Mouse (Mus musculus): ENCODE results near the gene Sos1. TPM values are rescaled to one million over a fixed set of nuclear protein-coding genes. Genes with fewer than 3 reads are reported as not detected.
A peak's percentile ranks its signal among the peaks of the same experiment; 100 is the strongest.
"Not testable (repeated sequence)": the region's sequence is repeated elsewhere in the genome, so short reads cannot be mapped to it uniquely, and the experiment has no call there.

The Sos1 gene
- total and polyA plus RNA-seq, 3 experiments = 3.0 to 54.4 (median 9.1) TPM

DNA sequence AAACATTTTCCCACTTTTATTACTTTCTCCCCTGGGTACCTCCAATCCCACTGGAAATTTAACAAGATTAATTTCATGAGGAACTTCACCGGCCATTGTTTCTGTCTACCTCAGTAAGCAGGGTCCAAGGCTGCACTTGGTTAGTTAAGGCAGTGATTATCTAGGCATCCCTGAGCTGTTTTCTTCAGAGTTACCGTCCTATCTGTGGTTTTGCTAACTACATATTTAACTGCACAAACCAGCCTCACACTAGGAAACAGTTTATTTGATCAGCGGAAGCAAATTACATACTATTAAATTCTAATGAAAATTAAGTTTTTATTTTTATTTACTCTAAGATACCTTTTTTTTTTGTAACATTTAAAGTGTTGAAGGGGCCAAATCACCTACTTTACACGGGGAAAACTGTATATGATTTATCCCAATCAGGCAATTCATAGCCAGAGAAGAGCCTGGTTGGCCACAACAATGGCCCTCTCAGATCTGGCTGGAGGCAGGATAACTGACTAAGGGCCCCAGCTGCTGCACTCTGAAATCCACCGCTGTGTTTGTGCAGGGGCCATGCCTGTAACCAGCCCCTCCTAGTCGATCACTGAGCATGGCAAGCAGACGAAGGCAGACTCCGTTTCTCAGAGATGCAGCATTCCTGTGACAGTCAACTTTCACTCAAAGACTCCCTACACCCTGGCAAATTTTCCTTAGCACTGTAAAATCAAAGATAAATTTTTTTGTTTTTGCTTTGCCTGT, 9.0 kb downstream of the Sos1 start:
- no peak for ATAC-seq (ENCODE audit: extremely low read depth, insufficient number of reproducible peaks, low FRiP score, poor library complexity, severe bottlenecking)
- H3K4me1 ChIP-seq (ENCODE audit: insufficient read depth, low read depth, low read length) = peaks cover 20% of the 10 kb centered on the region
- no peaks in the 10 kb centered on the region for H3K27me3 ChIP-seq (ENCODE audit: insufficient read depth, low read length)
- no peaks in the 10 kb centered on the region for H3K9me3 ChIP-seq (replicated peaks)
- H3K4me3 ChIP-seq (ENCODE audit: low read depth, low read length) = no peak overlapping the region
- DNase-seq (ENCODE audit: low spot score) = no peak
- no peak for TF ChIP-seq POLR2AphosphoS5 (IDR thresholded peaks at IDR 0.05; ENCODE audit: insufficient replicate concordance, low read depth, low read length)
- TF ChIP-seq CTCF (IDR thresholded peaks at IDR 0.05; ENCODE audit: low read depth, low read length) = no peak
- H3K36me3 ChIP-seq (replicated peaks) = peaks cover 34% of the 10 kb centered on the region

DNA sequence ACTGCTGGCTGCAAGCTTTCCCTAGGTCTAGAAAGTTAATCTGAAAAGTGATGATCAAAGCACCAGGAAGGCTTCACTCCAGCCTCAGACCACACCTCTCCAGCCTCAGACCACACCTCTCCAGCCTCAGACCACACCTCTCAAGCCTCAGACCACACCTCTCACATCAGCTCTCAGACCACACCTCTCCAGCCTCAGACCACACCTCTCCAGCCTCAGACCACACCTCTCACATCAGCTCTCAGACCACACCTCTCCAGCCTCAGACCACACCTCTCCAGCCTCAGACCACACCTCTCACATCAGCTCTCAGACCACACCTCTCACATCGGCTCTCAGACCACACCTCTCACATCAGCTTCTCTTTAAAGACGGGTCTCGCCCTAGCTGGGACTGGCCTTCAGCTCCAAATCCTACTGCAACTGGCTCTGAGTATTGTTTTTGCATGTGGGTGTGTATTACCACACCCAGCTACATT, 11.8 kb downstream of the Sos1 start:
- DNase-seq (ENCODE audit: low spot score); H3K27me3 ChIP-seq (ENCODE audit: insufficient read depth, low read length); H3K9me3 ChIP-seq (replicated peaks); H3K4me3 ChIP-seq (ENCODE audit: low read depth, low read length): not testable (repeated sequence)
- Histone ChIP-seq H3K36me3 (replicated peaks) (peaks cover 30% of the 10 kb centered on the region), H3K4me1 (ENCODE audit: insufficient read depth, low read depth, low read length) (peaks cover 15% of the 10 kb centered on the region)
- peak; percentile 99 for ATAC-seq (ENCODE audit: extremely low read depth, insufficient number of reproducible peaks, low FRiP score, poor library complexity, severe bottlenecking)

DNA sequence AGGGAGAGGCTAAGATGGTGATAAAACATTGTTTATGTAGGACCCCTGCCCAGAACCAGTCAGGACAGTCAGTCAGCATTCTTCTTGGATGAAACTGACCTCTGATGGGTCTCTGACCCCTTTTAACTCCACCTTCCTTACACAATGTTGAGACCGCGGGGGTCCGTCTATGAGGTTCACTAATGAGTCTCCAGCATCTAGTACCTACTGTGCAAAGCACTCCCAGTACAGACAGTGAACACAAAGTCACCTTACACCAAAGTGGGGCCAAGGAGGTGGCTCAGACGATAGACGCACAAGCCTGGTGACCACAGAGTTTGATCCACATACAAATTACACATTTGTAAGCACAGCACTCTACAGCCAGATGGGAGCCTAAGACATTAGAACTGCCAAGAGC, 20.0 kb downstream of the Sos1 start:
- no peak for ATAC-seq (ENCODE audit: extremely low read depth, insufficient number of reproducible peaks, low FRiP score, poor library complexity, severe bottlenecking)
- H3K36me3 ChIP-seq (replicated peaks) = peaks cover 50% of the 10 kb centered on the region

DNA sequence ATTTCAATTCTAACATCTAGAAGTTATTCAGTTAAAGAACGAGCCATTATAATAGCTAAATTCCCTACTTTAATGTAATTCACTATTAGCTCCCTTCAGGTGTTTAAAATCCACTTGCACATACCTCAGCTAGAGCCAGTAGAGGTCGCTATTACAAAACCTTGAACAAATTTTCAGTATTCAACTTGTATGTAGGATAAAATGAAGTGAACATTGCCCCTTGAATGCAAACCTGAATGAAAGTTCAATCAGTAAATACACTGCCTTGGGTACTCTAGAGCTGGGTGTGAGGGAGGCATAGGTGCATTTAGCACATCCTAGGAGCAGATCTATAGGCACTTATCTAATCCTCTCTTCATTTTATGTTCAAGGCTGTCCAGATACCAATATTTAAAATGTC, 24.6 kb downstream of the Sos1 start:
- H3K27me3 ChIP-seq (ENCODE audit: insufficient read depth, low read length) = no peaks in the 10 kb centered on the region
- ATAC-seq (ENCODE audit: extremely low read depth, insufficient number of reproducible peaks, low FRiP score, poor library complexity, severe bottlenecking) = peak; percentile 8; the same call in 1 of the 2 replicates

More for the DNA sequence above, 20.0 kb downstream of the Sos1 start:
- no peak overlapping the region for H3K4me3 ChIP-seq (ENCODE audit: low read depth, low read length)
- DNase-seq (ENCODE audit: low spot score) = no peak
- no peaks in the 10 kb centered on the region for H3K27me3 ChIP-seq (ENCODE audit: insufficient read depth, low read length)
- no peaks in the 10 kb centered on the region for H3K9me3 ChIP-seq (replicated peaks)
- peaks cover 6% of the 10 kb centered on the region for H3K4me1 ChIP-seq (ENCODE audit: insufficient read depth, low read depth, low read length)
- TF ChIP-seq GATA1 (IDR thresholded peaks at IDR 0.05; ENCODE audit: borderline replicate concordance, low read length) = no peak
- no peak for TF ChIP-seq GATA2 (IDR thresholded peaks at IDR 0.05; ENCODE audit: borderline replicate concordance, low read depth, low read length)
- TF ChIP-seq TAL1 (conservative IDR thresholded peaks at IDR 0.05; ENCODE audit: low read depth, low read length) = no peak
- no peak for TF ChIP-seq POLR2AphosphoS5 (IDR thresholded peaks at IDR 0.05; ENCODE audit: insufficient replicate concordance, low read depth, low read length)
- TF ChIP-seq CTCF (IDR thresholded peaks at IDR 0.05; ENCODE audit: low read depth, low read length) = no peak

DNA sequence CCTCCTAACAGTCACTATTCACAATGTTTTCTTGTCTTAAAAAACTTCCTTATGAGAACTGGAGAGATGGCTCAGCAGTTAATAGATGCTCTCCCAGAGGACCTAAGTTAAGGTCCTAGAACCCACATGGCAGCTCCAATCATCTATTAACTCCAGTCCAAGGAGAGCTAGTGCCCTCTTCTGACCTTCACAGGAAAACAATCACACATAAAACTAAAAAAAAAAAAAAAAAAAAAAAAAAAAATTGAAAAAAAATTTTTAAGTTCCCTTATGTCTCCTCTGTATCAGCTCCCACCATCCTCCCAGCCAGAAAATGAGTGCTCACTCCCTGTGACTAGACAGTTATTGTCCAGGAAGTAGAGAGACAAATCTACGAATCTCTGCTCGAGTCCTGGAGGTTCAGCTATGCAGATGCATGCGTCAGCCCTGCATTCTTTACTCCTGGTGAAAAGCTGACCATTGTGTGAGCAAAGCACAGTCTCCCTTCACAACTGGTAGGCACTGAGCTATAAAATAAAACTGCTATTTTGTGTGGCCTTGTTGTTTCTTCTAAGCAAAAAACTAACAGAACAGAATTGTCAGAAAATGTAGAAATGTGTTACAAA, 29.7 kb downstream of the Sos1 start:
- H3K36me3 ChIP-seq (replicated peaks) = peaks cover 66% of the 10 kb centered on the region
- H3K4me3 ChIP-seq (ENCODE audit: low read depth, low read length) = no peak overlapping the region
- TF ChIP-seq CTCF (IDR thresholded peaks at IDR 0.05; ENCODE audit: low read depth, low read length) (no peak), GATA1 (IDR thresholded peaks at IDR 0.05; ENCODE audit: borderline replicate concordance, low read length) (no peak), TAL1 (conservative IDR thresholded peaks at IDR 0.05; ENCODE audit: low read depth, low read length) (no peak), POLR2AphosphoS5 (IDR thresholded peaks at IDR 0.05; ENCODE audit: insufficient replicate concordance, low read depth, low read length) (no peak), GATA2 (IDR thresholded peaks at IDR 0.05; ENCODE audit: borderline replicate concordance, low read depth, low read length) (no peak)
- H3K27me3 ChIP-seq (ENCODE audit: insufficient read depth, low read length) = no peaks in the 10 kb centered on the region
- 0 out of 2 replicates have a peak, but pooled peaks cover 3% of the 10 kb centered on the region for H3K4me1 ChIP-seq (ENCODE audit: insufficient read depth, low read depth, low read length)
- ATAC-seq (ENCODE audit: extremely low read depth, insufficient number of reproducible peaks, low FRiP score, poor library complexity, severe bottlenecking) = no peak
- H3K9me3 ChIP-seq (replicated peaks) = no peaks in the 10 kb centered on the region
- DNase-seq (ENCODE audit: low spot score) = no peak

More for the DNA sequence above, 24.6 kb downstream of the Sos1 start:
- Histone ChIP-seq H3K4me3 (ENCODE audit: low read depth, low read length) (no peak overlapping the region), H3K36me3 (replicated peaks) (peaks cover 57% of the 10 kb centered on the region), H3K4me1 (ENCODE audit: insufficient read depth, low read depth, low read length) (peaks cover 6% of the 10 kb centered on the region), H3K9me3 (replicated peaks) (no peaks in the 10 kb centered on the region)
- TF ChIP-seq POLR2AphosphoS5 (IDR thresholded peaks at IDR 0.05; ENCODE audit: insufficient replicate concordance, low read depth, low read length) (no peak), CTCF (IDR thresholded peaks at IDR 0.05; ENCODE audit: low read depth, low read length) (peak; percentile 31; the same call in 1 of the 2 replicates)
- peak; percentile 15 for DNase-seq (ENCODE audit: low spot score)

DNA sequence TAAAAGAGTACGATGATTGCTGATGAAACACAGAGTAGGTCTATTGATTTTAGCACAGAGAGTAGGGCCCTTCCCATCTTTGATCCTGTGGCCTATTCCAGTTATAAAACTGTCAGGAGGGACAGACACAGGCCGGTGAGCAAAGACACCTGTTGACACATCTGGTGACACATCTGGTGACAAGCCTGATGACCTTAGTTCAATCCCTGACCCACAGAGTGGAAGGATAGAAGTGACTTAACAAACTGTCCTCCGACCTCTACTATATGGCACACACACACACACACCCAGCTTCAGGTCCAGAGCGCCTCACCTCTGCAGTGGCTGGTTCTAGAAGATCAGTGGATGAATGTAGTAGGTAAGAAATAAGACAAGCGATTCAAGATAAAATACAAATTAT, 33.8 kb downstream of the Sos1 start:
- Histone ChIP-seq H3K36me3 (replicated peaks) (peaks cover 77% of the 10 kb centered on the region), H3K4me1 (ENCODE audit: insufficient read depth, low read depth, low read length) (peaks cover 3% of the 10 kb centered on the region; the same call in 1 of the 2 replicates), H3K4me3 (ENCODE audit: low read depth, low read length) (no peak overlapping the region), H3K27me3 (ENCODE audit: insufficient read depth, low read length) (no peaks in the 10 kb centered on the region), H3K9me3 (replicated peaks) (no peaks in the 10 kb centered on the region)
- DNase-seq (ENCODE audit: low spot score) (no peak), ATAC-seq (ENCODE audit: extremely low read depth, insufficient number of reproducible peaks, low FRiP score, poor library complexity, severe bottlenecking) (no peak)
- no peak for TF ChIP-seq CTCF (IDR thresholded peaks at IDR 0.05; ENCODE audit: low read depth, low read length)
- TF ChIP-seq GATA1 (IDR thresholded peaks at IDR 0.05; ENCODE audit: borderline replicate concordance, low read length) = no peak
- no peak for TF ChIP-seq GATA2 (IDR thresholded peaks at IDR 0.05; ENCODE audit: borderline replicate concordance, low read depth, low read length)
- TF ChIP-seq TAL1 (conservative IDR thresholded peaks at IDR 0.05; ENCODE audit: low read depth, low read length) = no peak
- no peak for TF ChIP-seq POLR2AphosphoS5 (IDR thresholded peaks at IDR 0.05; ENCODE audit: insufficient replicate concordance, low read depth, low read length)

Data from G1E (cell line).